ENCODE assay signal across 8 mouse cellular contexts in the genomic region with DNA sequence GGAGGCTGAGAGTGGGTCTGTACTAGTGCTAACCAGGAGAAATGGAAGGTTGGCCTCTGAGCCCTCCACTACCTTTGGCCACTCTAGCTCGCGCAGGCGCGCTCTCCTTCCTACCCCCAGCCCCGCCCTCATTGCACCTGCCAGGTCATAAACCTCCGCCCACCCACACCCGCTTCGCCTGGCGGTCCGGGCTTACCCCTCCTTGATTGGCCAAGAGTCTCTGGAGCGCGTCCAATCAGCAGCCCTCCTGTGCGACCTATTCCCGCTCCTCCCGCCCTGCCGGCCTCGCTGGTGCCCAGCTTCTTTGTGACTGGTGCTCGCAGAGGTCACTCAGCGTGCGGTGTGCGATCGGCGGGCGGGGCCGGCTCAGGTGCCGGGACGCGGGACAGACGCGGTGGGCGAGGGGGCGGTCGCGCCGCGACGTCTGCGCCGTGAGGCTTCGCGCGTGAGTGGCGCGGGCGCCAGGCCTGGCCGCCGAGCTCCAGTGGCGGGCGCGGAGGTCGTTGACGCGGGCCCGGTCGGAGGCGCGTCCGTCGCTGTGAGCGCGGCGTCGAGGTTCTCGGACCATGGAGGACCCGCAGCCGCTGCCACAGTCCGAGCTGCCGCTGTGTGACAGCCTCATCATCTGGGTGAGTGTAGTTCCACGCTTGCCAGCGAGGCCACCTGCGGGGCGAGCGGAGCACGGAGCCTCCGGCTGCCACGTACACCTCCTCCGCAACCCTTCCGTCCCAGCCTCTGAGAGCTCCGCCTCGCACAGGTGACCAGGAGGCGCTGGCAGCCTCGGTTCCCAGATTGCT. TPM values are rescaled to one million over a fixed set of nuclear protein-coding genes. Genes with fewer than 3 reads are reported as not detected.
DNase-seq lines count a peak whose midpoint lies in the region; ATAC-seq and TF ChIP-seq lines count a peak whose summit lies in the region.

A gene (plus strand): TSS at position 313 of the 797 bp plus-strand sequence.

- no peaks in the 10 kb centered on the region for H3K4me1 ChIP-seq in ES-Bruce4 (ENCODE audit: control insufficient read depth, insufficient read depth, low read length)
- peaks cover 14% of the 10 kb centered on the region for H3K4me1 ChIP-seq in forebrain, embryonic 15.5 days
- H3K4me1 ChIP-seq in liver, embryonic 13.5 days (replicated peaks), result peaks cover 9% of the 10 kb centered on the region; the same call in 1 of the 2 replicates

- H3K4me3 ChIP-seq in ES-Bruce4 (ENCODE audit: low read depth, low read length), result peak within 1 kb of the TSS; percentile 88
- H3K4me3 ChIP-seq in forebrain, embryonic 15.5 days, result peak within 1 kb of the TSS; percentile 78
- H3K4me3 ChIP-seq in liver, embryonic 13.5 days (replicated peaks), result peak within 1 kb of the TSS; percentile 61

- TF ChIP-seq EP300 in ES-Bruce4 (IDR thresholded peaks at IDR 0.05; ENCODE audit: insufficient read depth, low read depth, low read length), result 0 out of 2 replicates have a peak, but pooled peaks have one; percentile 12

- no peaks in the 10 kb centered on the region for H3K27me3 ChIP-seq in ES-Bruce4 (ENCODE audit: control insufficient read depth, insufficient read depth, low read length, poor library complexity, severe bottlenecking)
- no peaks in the 10 kb centered on the region for H3K27me3 ChIP-seq in forebrain, embryonic 15.5 days
- peaks cover 6% of the 10 kb centered on the region for H3K27me3 ChIP-seq in liver, embryonic 13.5 days
- no peaks in the 10 kb centered on the region for H3K27me3 ChIP-seq in splenic B cell, adult 2 months (ENCODE audit: control insufficient read depth, insufficient read depth, low read length, poor library complexity, severe bottlenecking)

- H3K9me3 ChIP-seq in ES-Bruce4 (replicated peaks; ENCODE audit: control insufficient read depth, insufficient read depth, low read length, poor library complexity, severe bottlenecking), result no peaks in the 10 kb centered on the region
- H3K9me3 ChIP-seq in forebrain, embryonic 15.5 days, result no peaks in the 10 kb centered on the region
- no peaks in the 10 kb centered on the region for H3K9me3 ChIP-seq in liver, embryonic 13.5 days (replicated peaks)

- peak within 1 kb of the TSS; percentile 48; the same call in 1 of the 2 replicates for H3K27ac ChIP-seq in ES-Bruce4 (ENCODE audit: insufficient read depth, low read length)
- peak within 1 kb of the TSS; percentile 72 for H3K27ac ChIP-seq in forebrain, embryonic 15.5 days (replicated peaks)
- H3K27ac ChIP-seq in liver, embryonic 13.5 days, result no peak within 1 kb of the TSS; the same call in 1 of the 2 replicates

- DNase-seq in cerebellum, adult 18-20 months, result peak; percentile 99 to 100
- DNase-seq in heart, postnatal 10 days, result peak; percentile 90 to 93
- DNase-seq in kidney, postnatal 36 days, result peak; percentile 97 to 98
- DNase-seq in liver, embryonic 13.5 days, result peak; percentile 74
- peak; percentile 80 to 92 for DNase-seq in natural killer cell, adult 2 months (ENCODE audit: low spot score in 2 of 2)
- DNase-seq in splenic B cell, adult 2 months (ENCODE audit: low read depth, low spot score), result peak; percentile 97

- peak within 1 kb of the TSS; percentile 52 for H3K9ac ChIP-seq in ES-Bruce4 (ENCODE audit: low read depth, poor library complexity, severe bottlenecking)
- peak within 1 kb of the TSS; percentile 68 for H3K9ac ChIP-seq in forebrain, embryonic 15.5 days (replicated peaks)
- peak within 1 kb of the TSS; percentile 69 for H3K9ac ChIP-seq in liver, embryonic 13.5 days

- peak; percentile 99 for ATAC-seq in forebrain, embryonic 15.5 days (replicated peaks)
- peak; percentile 98 for ATAC-seq in liver, embryonic 13.5 days (ENCODE audit: low read depth)

- WGBS in forebrain, embryonic 15.5 days, result under 1% methylated on average over 82 of the region's 82 CpGs
- under 1% methylated on average over 82 of the region's 82 CpGs for WGBS in liver, embryonic 13.5 days (ENCODE audit: insufficient replicate concordance)

- peak within 1 kb of the TSS; percentile 69 for H3K4me2 ChIP-seq in forebrain, embryonic 15.5 days (replicated peaks)
- H3K4me2 ChIP-seq in liver, embryonic 13.5 days, result peak within 1 kb of the TSS; percentile 73

- H3K36me3 ChIP-seq in ES-Bruce4 (ENCODE audit: control insufficient read depth, insufficient read depth, low read length, poor library complexity, severe bottlenecking), result no peaks in the 10 kb centered on the region
- H3K36me3 ChIP-seq in forebrain, embryonic 15.5 days, result no peaks in the 10 kb centered on the region
- H3K36me3 ChIP-seq in liver, embryonic 13.5 days, result no peaks in the 10 kb centered on the region
- no peaks in the 10 kb centered on the region for H3K36me3 ChIP-seq in splenic B cell, adult 2 months (ENCODE audit: control insufficient read depth, insufficient read depth, low read length, poor library complexity, severe bottlenecking)

- no peak for TF ChIP-seq CTCF in ES-Bruce4 (IDR thresholded peaks at IDR 0.05; ENCODE audit: low read depth, low read length)

- intact Hi-C loops in heart, postnatal 10 days (cut with DNase I), result no loop called here

- peak; percentile 88 for TF ChIP-seq POLR2A in ES-Bruce4 (IDR thresholded peaks at IDR 0.05; ENCODE audit: insufficient read depth, low read length)

RNA-seq across cellular contexts. Expression of the gene that starts here (rescaled TPM):
- polyA plus RNA-seq in ES-Bruce4 (2011; ENCODE audit: insufficient read depth, insufficient read length, low read depth, missing spikeins), result 127 and 131 TPM in 2 replicates
- polyA plus RNA-seq in forebrain, embryonic 15.5 days (2015; fragmentation: Nextera tagmentation; extraction: Ambion mirVana), result 44.8 and 49.0 TPM in 2 replicates
- 1 to 10 TPM; 8.8 to 9.1 TPM for total RNA-seq in heart, postnatal 10 days (2021)
- 4.1 and 6.2 TPM in 2 replicates for polyA plus RNA-seq in liver, embryonic 13.5 days (2015; fragmentation: Nextera tagmentation; extraction: Ambion mirVana)
